Mouse (Mus musculus) retina, adult 2 months (tissue): ENCODE measurements at regions not wholly inside any gene's neighbourhood (a gene's known extent, or its start where the extent isn't known, plus 50 kb on each side); places are given as distances from the start of the nearest gene placed in this dataset.
"Not testable (repeated sequence)": the region's sequence is repeated elsewhere in the genome, so short reads cannot be mapped to it uniquely, and the experiment has no call there.

Experiments
- DNase-seq: peaks from one replicate; pipeline ENCODE4 v3.0.0-alpha.2; 2012; ENCODE audit warnings: low read depth, low spot score

- no peak for DNase-seq
Measured at GRCm38 (mm10) chr17:81319605-81320004, 122.0 kb upstream of the Gm11096 start.

- no peak for DNase-seq
Measured at GRCm38 (mm10) chr17:81316655-81317054, 124.9 kb upstream of the Gm11096 start.

- no peak for DNase-seq
Measured at GRCm38 (mm10) chr17:81305880-81306279, 135.7 kb upstream of the Gm11096 start.

- DNase-seq, result no peak
Measured at GRCm38 (mm10) chr17:81304574-81304973, 137.0 kb upstream of the Gm11096 start.

GRCm38 (mm10) chr17:81302490-81302889 lies 139.1 kb upstream of the Gm11096 start:
- DNase-seq, result no peak

GRCm38 (mm10) chr17:81291829-81292228 lies 149.7 kb upstream of the Gm11096 start:
- no peak for DNase-seq

- no peak for DNase-seq
Measured at GRCm38 (mm10) chr17:81282543-81282942, 159.0 kb upstream of the Gm11096 start.

- no peak for DNase-seq
Measured at GRCm38 (mm10) chr17:81270235-81270634, 171.3 kb upstream of the Gm11096 start.

- no peak for DNase-seq
Measured at GRCm38 (mm10) chr17:81261957-81262356, 179.6 kb upstream of the Gm11096 start.

GRCm38 (mm10) chr17:81260036-81260435 lies 181.5 kb upstream of the Gm11096 start:
- DNase-seq, result no peak

GRCm38 (mm10) chr17:81256106-81256505 lies 185.5 kb upstream of the Gm11096 start:
- DNase-seq, result no peak

- no peak for DNase-seq
Measured at GRCm38 (mm10) chr17:81250748-81251147, 185.9 kb upstream of the Thumpd2 start.

GRCm38 (mm10) chr17:81246156-81246555 lies 181.3 kb upstream of the Thumpd2 start:
- no peak for DNase-seq

- not testable (repeated sequence) for DNase-seq
Measured at GRCm38 (mm10) chr17:81231771-81232170, 166.9 kb upstream of the Thumpd2 start.

GRCm38 (mm10) chr17:81225281-81225680 lies 160.4 kb upstream of the Thumpd2 start:
- no peak for DNase-seq

- no peak for DNase-seq
Measured at GRCm38 (mm10) chr17:81221436-81221835, 156.6 kb upstream of the Thumpd2 start.

- DNase-seq, result no peak
Measured at GRCm38 (mm10) chr17:81214844-81215243, 150.0 kb upstream of the Thumpd2 start.

- no peak for DNase-seq
Measured at GRCm38 (mm10) chr17:81212043-81212442, 147.2 kb upstream of the Thumpd2 start.

- DNase-seq, result no peak
Measured at GRCm38 (mm10) chr17:81210389-81210788, 145.5 kb upstream of the Thumpd2 start.

GRCm38 (mm10) chr17:81209323-81209722 lies 144.4 kb upstream of the Thumpd2 start:
- DNase-seq, result no peak

- DNase-seq, result no peak
Measured at GRCm38 (mm10) chr17:81201052-81201451, 136.2 kb upstream of the Thumpd2 start.

- no peak for DNase-seq
Measured at GRCm38 (mm10) chr17:81194006-81194405, 129.1 kb upstream of the Thumpd2 start.

- DNase-seq, result peak; percentile 33
Measured at GRCm38 (mm10) chr17:81193230-81193871, 128.5 kb upstream of the Thumpd2 start.

- peak; percentile 6 for DNase-seq
Measured at GRCm38 (mm10) chr17:81189996-81190395, 125.1 kb upstream of the Thumpd2 start.
